Comparison of ENCODE assay signal across 10 mouse cellular contexts in genomic region chr9:45501963-45502641, GRCm38 (mm10).
DNase-seq lines count a peak whose midpoint lies in the region; ATAC-seq and TF ChIP-seq lines count a peak whose summit lies in the region.
"Had no signal": no experiment of that assay in that cellular context is flagged by ENCODE, and none has a peak within 500 bp of the region (broad histone marks: within the 10 kb centered on the region; RNA-seq: fewer than 3 reads in every experiment).

No protein-coding gene starts in this region.

- intact Hi-C loops in gastrocnemius, postnatal 14 days (cut with DNase I; ENCODE audit: low total_unique reads): no loop called here

- peak; percentile 43 for DNase-seq in hindbrain, embryonic 11.5 days (ENCODE audit: low spot score)
- DNase-seq in hindbrain, embryonic 14.5 days (ENCODE audit: low spot score): no peak
- DNase-seq in brain, embryonic 14.5 days (ENCODE audit: low read depth): peak; percentile 90
- peak; percentile 68 for DNase-seq in retina, adult 2 months (ENCODE audit: low read depth, low spot score)
- DNase-seq in right cerebral cortex, postnatal 4 days: no peak
- DNase-seq in gastrocnemius, postnatal 14 days: no peak
- no peak for DNase-seq in spleen, postnatal 10 days (ENCODE audit: low spot score in 2 of 2)
- DNase-seq: adrenal gland, postnatal 25 days; kidney, postnatal 36 days had no signal

- H3K27me3 ChIP-seq in hindbrain, embryonic 11.5 days (ENCODE audit: control insufficient read depth, insufficient read depth, low read length): no peaks in the 10 kb centered on the region
- no peaks in the 10 kb centered on the region for H3K27me3 ChIP-seq in hindbrain, embryonic 14.5 days (ENCODE audit: control insufficient read depth, insufficient read depth, low read length)
- no peaks in the 10 kb centered on the region for H3K27me3 ChIP-seq in hindbrain, embryonic 13.5 days

- no peaks in the 10 kb centered on the region for H3K36me3 ChIP-seq in hindbrain, embryonic 11.5 days (ENCODE audit: control insufficient read depth, insufficient read depth, low read length)
- no peaks in the 10 kb centered on the region for H3K36me3 ChIP-seq in hindbrain, embryonic 14.5 days (replicated peaks; ENCODE audit: control insufficient read depth, insufficient read depth)
- no peaks in the 10 kb centered on the region for H3K36me3 ChIP-seq in hindbrain, embryonic 13.5 days

- ATAC-seq in hindbrain, embryonic 11.5 days (ENCODE audit: low FRiP score): peak; percentile 43; the same call in 1 of the 2 replicates
- ATAC-seq in hindbrain, embryonic 14.5 days (ENCODE audit: low FRiP score): no peak
- ATAC-seq in hindbrain, embryonic 13.5 days (ENCODE audit: low FRiP score): no peak

- 0 out of 2 replicates have a peak, but pooled peaks cover 3% of the 10 kb centered on the region for H3K4me1 ChIP-seq in hindbrain, embryonic 11.5 days (replicated peaks; ENCODE audit: control insufficient read depth, insufficient read depth, low read length)
- peaks cover 24% of the 10 kb centered on the region for H3K4me1 ChIP-seq in hindbrain, embryonic 14.5 days (replicated peaks; ENCODE audit: control insufficient read depth, insufficient read depth, low read length)
- peaks cover 46% of the 10 kb centered on the region for H3K4me1 ChIP-seq in hindbrain, embryonic 13.5 days (replicated peaks)

- no peak overlapping the region for H3K27ac ChIP-seq in hindbrain, embryonic 11.5 days (ENCODE audit: low read depth, low read length)
- H3K27ac ChIP-seq in hindbrain, embryonic 14.5 days: no peak overlapping the region
- no peak overlapping the region for H3K27ac ChIP-seq in hindbrain, embryonic 13.5 days

- H3K9ac ChIP-seq in hindbrain, embryonic 11.5 days (ENCODE audit: low read depth, low read length): no peak overlapping the region
- H3K9ac ChIP-seq in hindbrain, embryonic 14.5 days: no peak overlapping the region
- peak overlapping the region; percentile 9; the same call in 1 of the 2 replicates for H3K9ac ChIP-seq in hindbrain, embryonic 13.5 days

- WGBS in hindbrain, embryonic 11.5 days: 14% methylated on average over 14 of the region's 14 CpGs
- WGBS in hindbrain, embryonic 14.5 days: 15% methylated on average over 14 of the region's 14 CpGs
- WGBS in hindbrain, embryonic 13.5 days: 16% methylated on average over 14 of the region's 14 CpGs

- no peak for TF ChIP-seq POLR2A in brain, embryonic 14.5 days (IDR thresholded peaks at IDR 0.05; ENCODE audit: borderline replicate concordance, extremely low read depth, insufficient read depth, insufficient read length, poor library complexity, severe bottlenecking)

- no peak overlapping the region for H3K4me2 ChIP-seq in hindbrain, embryonic 11.5 days (replicated peaks; ENCODE audit: low read depth, low read length)
- H3K4me2 ChIP-seq in hindbrain, embryonic 14.5 days (replicated peaks): no peak overlapping the region
- H3K4me2 ChIP-seq in hindbrain, embryonic 13.5 days: no peak overlapping the region

- no peak for TF ChIP-seq CTCF in brain, embryonic 14.5 days (IDR thresholded peaks at IDR 0.05; ENCODE audit: borderline replicate concordance, extremely low read depth, insufficient read depth, insufficient read length)

- no peaks in the 10 kb centered on the region for H3K9me3 ChIP-seq in hindbrain, embryonic 11.5 days (ENCODE audit: control insufficient read depth, low read length)
- H3K9me3 ChIP-seq in hindbrain, embryonic 14.5 days (ENCODE audit: control insufficient read depth, low read length): no peaks in the 10 kb centered on the region
- no peaks in the 10 kb centered on the region for H3K9me3 ChIP-seq in hindbrain, embryonic 13.5 days

- H3K4me3 ChIP-seq in hindbrain, embryonic 11.5 days (ENCODE audit: low read depth, low read length): no peak overlapping the region
- no peak overlapping the region for H3K4me3 ChIP-seq in hindbrain, embryonic 14.5 days (replicated peaks; ENCODE audit: low read length)
- H3K4me3 ChIP-seq in hindbrain, embryonic 13.5 days: no peak overlapping the region

Comparison
In these comparisons a context has a peak if more than half of its experiments do, and no peak if none do; other contexts are left out.
1. DNase-seq: peak in hindbrain, embryonic 11.5 days (single experiment), brain, embryonic 14.5 days (single experiment) and retina, adult 2 months (single experiment); none in hindbrain, embryonic 14.5 days (single experiment), right cerebral cortex, postnatal 4 days (single experiment), gastrocnemius, postnatal 14 days (single experiment) and spleen, postnatal 10 days (0 of 2).